Mouse (Mus musculus) neural tube, embryonic 10.5 days (tissue): ENCODE data around the gene Zfp628.

ENCODE experiments used
- DNase-seq: peaks from one replicate; pipeline ENCODE4 v3.0.0-alpha.2; 2017; ENCODE audit warnings: low spot score; ENCODE audit errors: extremely low spot score

The Zfp628 gene

DNA sequence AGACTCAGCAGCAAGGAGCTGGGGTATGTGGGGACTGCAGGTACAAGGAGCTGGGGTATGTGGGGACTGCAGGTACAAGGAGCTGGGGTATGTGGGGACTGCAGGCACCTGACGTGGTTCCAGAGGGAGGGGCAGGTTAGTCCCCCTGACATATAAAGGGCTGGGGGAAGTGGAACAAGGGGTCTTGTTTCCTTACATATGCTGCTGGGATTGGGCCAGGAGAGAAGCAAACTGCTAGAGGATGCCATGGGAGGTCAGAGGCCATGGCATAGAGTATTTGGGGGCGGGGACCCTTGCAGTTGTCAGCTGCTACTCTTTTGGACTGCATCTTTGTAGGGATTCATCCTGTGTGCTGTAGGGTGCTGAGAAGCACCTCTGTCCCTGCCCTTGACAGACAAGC, 2.5 kb downstream of the Zfp628 start:
- no peak for DNase-seq

DNA sequence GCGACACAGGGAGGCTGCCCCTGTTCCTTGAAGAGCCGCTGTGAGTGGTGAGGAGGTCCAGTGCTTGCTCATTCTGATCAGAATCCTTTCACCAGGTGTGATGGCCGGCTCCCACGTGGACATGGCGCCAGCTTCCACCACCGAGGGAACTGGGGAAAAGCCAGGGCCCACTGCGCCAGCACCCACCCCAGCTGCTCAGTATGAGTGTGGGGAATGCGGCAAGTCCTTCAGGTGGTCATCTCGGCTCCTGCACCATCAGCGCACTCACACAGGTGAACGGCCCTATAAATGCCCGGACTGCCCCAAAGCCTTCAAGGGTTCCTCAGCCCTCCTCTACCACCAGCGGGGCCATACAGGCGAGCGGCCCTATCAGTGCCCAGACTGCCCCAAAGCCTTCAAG, 3.7 kb downstream of the Zfp628 start:
- DNase-seq, result no peak

DNA sequence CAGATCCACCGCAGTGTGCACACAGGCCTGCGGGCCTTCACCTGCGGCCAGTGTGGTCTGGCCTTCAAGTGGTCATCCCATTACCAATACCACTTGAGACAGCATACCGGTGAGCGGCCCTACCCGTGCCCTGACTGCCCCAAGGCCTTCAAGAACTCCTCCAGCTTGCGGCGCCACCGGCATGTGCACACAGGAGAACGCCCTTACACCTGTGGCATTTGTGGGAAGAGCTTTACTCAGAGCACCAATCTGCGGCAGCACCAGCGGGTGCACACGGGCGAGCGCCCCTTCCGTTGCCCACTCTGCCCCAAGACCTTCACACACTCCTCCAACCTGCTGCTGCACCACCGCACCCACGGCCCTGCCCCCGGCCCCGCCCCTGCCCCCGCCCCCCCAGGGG, 4.1 kb downstream of the Zfp628 start:
- no peak for DNase-seq

DNA sequence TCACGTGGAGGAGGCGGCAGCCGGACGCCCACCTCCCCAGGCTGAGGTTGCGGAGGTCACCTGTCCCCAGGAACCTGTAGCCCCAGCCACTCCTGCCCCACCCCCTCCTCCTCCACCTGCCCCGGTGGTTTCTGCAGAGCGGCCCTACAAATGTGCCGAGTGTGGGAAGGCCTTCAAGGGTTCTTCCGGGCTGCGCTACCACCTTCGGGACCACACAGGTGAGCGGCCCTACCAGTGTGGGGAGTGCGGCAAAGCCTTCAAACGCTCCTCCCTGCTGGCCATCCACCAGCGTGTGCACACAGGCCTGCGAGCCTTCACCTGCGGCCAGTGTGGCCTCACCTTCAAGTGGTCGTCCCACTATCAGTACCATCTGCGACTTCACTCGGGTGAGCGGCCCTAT, 5.0 kb downstream of the Zfp628 start:
- no peak for DNase-seq

DNA sequence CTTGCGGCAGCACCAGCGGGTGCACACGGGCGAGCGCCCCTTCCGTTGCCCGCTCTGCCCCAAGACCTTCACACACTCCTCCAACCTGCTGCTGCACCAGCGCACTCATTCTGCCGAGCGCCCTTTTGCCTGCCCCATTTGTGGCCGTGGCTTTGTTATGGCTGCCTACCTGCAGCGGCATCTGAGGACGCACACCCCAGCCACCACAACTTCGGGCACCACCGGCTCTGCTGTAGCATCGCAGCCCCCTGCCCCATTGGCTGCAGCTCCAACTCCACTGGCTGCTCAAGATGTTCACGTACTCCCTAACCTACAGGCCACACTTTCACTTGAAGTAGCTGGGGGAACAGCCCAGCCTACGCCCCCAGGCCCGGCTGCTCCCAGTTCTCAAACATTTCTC, 5.5 kb downstream of the Zfp628 start:
- no peak for DNase-seq

DNA sequence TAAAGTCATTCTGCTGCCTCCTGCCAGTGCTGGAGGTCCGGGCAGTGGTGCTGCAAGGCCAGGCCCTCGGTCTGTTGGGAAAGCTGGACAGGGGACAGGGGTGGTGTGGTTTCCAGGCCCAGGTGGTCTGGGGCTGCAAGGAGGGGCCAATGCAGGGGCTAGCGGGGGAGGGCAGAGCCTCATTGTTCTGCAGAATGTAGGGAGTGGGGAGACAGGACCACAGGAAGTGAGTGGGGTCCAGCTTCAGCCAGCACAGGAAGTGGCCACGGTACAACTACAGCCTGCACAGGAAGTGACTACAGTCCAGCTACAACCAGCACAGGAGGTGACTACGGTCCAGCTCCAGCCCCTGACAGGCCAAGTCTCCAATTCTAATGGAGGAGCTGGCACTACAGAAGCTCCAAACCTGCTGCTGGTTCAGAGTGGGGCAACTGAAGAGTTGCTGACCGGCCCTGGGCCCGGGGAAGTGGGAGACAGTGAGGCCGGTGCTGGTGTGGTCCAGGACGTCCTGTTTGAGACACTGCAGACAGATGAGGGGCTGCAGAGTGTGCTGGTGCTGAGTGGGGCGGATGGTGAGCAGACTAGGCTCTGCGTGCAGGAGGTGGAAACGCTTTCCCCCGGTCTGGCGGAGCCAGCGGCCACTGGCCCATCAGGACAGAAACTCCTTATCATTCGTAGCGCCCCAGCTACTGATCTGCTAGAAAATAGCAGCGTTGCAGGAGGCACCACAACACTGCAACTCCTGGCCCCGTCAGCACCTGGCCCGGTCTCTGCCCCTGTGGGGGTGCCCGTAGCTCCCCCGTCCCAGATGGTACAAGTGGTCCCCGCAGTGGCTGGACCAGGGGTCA, 6.2 kb downstream of the Zfp628 start:
- DNase-seq, result no peak

DNA sequence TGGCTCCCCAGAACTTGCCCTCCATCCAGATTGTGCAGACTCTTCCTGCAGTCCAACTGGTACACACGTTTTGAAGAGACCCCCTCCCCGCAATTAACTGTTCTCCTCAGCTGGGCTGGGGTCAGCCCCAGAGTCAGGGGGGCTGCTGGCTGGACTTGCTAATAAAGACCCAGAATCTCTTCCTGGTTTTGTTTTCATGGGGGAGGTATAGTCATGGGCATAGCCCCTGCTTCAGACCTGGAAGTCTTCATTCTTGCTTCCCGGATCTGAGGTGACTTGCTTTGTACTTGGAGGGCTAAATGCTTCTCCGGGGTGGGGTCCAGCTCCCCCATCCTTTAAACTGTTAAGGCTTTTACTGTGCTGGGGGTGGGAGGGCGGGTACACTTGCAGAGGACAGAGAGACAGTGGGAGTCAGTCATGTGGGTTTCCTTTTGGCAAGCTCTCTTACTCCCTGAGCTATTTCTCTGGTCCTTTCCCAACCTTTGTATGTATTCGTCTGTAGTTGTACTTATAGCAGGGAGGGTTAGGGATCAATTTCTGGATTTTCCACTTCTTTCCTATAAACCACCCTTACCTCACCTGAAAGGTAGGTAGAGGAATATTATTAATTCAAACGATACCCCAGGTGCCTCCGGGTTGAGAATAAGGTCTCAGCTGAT, 6.9 kb downstream of the Zfp628 start, which contains the start of gene Nat14:
Gene Nat14, plus strand, starts transcription at position 205 of the 659 bp plus-strand sequence.
- no peak for DNase-seq

DNA sequence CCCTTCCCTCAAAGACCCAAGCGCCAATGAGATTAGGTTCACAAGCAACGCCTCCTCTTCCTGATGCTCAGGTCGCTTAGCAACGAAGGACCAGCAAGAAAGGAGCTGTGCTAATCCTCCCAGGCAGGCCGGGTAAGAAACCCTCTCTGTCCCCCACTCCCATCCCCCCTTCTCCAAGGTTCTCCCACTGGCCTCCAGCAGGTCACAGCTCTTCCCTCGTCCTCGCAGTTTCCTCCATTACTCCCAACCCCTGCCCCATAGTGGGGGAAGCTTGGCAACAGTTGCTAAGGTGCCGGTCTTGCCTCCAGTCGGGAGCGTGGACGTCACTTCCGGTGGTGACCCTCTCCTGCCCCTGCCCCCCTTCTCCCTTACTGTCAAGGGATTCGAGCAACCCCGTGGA, 7.5 kb downstream of the Zfp628 start:
- peak; percentile 94 for DNase-seq

DNA sequence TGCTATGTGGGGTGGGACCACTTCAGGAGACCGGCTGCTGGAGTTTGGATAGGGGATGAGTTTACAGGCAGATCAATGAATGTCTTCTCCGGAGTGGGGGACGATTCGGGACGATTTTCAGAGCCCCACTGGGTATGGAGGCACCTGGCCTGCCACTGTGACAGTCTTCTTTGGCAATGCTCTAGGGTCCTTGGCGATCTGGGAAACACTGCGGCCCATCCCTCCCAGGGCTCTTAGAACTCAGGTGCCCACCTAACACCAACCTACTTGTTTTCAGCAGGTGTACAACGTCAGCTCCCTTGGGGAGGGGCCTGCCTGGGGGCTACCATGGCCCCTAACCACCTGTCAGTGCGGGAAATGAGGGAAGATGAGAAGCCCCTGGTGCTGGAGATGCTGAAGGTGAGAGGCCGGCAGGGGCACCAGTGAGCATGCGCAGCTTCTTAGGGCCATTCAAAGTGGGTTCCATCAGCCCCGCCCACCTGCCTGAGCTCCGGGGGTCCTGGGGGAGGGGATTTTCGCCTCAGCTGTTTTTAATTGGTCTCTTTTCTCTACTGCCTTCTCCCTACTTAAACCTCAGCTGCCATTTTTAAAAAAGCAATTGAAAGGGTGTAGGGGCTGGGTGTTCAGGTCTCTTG, 8.0 kb downstream of the Zfp628 start:
- DNase-seq, result peak; percentile 81

DNA sequence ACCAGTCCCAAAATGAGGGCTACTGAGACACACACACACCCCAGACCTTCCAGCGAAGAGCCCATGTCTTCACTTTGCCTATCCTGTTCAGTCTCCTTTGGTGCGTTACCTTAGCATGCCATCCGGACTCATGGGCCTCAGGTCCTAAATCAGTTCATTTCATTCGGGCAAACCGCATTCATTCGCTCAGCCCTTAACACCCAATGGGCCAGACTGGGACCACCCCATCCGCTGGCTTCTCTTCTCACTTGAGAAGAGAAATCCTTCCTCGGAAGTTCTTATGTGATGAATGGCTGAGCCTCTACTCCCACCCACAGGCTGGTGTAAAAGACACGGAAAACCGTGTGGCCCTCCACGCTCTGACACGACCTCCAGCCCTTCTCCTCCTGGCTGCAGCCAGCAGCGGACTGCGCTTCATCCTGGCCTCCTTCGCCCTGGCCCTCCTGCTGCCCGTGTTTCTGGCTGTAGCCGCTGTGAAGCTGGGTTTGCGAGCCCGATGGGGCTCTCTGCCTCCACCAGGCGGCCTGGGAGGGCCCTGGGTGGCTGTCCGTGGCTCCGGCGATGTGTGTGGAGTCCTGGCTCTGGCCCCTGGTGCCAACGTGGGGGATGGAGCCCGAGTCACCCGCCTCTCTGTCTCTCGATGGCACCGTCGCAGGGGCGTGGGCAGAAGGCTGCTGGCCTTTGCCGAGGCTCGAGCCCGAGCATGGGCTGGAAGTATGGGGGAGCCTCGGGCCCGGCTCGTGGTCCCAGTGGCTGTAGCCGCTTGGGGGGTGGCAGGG, 8.8 kb downstream of the Zfp628 start:
- DNase-seq, result peak; percentile 62

DNA sequence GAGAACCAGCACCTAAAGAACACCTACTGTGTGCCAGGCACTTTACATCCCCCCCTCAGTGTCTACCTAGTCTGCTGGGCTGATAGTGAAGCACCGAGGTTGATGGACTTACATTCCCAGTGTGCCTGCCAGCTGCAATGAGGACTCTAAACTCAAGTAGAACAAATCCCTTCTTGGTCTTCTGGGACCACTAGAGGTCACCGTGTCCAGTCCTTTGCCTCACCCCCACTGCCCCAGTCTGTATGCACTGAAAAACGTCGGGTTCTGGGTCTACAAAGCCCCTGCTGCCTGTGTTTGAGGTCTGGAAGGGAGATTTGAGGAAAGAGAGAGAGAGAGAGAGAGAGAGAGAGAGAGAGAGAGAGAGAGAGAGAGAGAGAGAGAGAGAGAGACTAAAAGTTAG, 9.5 kb downstream of the Zfp628 start:
- DNase-seq, result peak; percentile 44

DNA sequence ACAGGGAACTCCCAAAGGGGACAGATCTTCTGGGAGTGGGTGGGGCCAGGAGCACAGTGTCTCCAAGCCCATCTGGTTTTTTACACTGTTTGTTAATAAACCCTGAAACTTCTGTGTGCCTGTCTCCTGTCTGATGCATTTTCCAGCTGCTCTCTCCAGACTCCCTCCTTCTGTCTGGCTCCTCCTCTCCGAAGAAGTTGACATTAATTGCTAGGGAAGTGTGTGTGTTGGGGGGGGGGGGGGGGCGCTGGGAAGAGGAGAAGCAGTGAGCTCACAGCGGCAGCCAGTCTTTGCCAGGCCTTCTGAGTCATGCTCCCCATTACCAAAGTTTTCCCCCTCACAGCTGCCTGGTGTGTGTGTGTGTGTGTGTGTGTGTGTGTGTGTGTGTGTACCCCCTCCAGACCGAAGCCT, 9.9 kb downstream of the Zfp628 start:
- peak; percentile 50 for DNase-seq

DNA sequence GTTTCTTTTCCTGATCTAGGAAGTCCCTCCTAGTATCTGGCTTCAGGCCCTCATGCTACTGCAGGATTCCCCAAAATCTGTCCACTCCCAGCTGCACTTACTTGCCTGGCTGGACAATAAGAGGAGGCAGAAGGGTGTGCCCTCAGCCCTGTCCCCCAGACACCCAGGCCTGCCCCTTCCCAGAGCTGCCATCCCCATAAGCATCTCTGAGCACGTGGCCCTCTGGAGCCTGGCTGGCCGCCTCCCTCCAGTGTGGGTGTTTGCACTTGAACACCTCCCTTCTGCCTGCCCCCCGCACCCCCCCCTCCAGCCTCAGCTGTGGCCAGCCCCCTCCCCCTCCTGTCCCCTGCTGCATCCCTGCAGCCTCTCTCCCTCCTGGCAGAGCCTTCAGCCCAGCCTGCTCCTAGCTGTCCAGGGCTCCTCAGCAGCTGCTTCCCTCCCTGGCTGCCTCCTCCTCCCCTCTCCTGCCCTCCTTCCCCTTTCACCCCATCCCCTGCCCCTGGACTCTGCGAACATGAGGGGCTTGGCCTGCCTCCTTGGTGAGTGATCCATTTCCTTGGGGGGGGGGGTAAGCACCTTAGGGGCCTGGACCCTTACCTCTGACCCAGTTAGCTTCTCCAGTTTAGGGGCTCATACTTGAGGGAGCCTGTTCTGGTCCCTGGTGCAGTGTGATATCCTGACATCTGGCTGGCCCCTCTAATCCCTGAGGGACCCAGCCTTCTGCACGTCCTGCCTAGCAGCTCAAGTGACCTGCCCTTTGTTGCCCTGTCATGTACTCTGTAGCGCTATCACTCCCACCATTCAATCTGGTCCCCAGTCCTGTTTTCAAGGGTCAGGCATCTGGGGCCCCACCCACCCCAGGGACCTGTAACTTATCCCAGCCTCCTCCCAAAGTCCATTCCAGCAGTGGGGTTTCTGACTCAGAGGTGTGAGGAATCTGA, 10.7 kb downstream of the Zfp628 start, which contains the start of gene Ssc5d:
Gene Ssc5d, plus strand, starts transcription at position 345 of the 941 bp plus-strand sequence.
- peak; percentile 62 for DNase-seq

DNA sequence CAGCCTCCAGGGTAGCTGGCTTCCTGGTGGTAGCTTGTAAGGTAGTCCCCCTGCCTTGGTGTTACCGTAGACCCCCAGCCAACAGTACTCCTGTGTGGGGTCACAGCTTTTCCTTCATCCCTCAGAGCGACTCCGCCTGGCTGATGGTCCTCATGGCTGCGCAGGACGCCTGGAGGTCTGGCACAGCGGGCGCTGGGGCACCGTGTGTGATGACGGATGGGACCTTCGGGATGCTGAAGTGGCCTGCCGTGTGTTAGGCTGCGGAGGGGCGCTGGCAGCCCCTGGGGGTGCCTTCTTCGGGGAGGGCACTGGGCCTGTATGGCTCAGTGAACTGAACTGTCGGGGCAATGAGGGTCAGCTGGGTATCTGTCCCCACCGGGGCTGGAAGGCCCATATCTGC, 11.8 kb downstream of the Zfp628 start:
- DNase-seq, result no peak

DNA sequence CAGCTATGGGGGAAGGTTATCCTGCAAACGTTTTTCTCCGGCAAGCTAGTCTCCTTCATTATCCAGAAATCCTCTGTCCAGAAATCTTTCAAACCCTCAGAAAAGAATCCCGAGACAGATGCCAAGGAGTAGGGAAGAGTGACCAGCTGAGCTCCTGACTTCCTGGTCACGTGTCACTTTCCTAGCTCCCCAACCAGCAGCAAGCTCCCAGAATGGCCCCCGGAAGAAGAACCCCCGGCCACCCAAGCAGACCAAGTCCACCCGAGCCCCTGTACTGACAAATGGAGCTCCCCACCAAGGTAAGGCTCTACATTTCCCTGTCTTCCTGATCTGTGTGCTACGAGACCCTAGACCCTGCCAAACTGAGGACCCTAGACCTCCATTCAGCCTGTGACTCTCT, 12.7 kb downstream of the Zfp628 start:
- DNase-seq, result no peak

DNA sequence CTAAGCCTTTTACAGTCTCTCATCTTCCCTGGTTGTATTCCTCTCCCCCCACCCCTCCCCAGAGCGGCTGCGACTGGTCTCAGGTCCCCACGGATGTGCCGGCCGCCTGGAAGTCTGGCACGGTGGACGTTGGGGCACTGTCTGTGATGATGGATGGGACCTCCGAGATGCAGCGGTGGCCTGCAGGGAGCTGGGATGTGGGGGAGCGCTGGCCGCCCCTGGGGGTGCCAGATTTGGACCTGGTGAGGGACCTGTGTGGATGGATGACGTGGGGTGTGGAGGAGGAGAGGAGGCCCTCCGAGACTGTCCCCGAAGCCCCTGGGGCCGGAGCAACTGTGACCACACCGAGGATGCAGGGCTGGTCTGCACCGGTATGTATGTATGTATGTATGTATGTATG, 13.3 kb downstream of the Zfp628 start:
- DNase-seq, result no peak

DNA sequence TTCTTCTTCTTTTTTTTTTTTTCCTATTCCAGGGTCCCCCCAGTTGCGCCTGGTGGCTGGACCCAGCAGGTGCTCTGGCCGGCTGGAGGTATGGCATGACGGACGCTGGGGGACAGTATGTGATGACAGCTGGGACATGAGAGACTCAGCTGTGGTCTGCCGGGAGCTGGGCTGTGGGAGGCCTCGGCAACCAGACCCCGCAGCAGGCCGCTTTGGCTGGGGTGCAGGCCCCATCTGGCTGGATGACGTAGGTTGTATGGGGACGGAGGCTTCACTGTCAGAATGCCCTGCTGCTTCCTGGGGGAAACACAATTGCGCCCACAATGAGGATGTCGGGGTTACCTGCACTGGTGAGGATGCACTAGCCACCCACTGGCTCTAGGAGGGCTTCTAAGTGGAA, 18.1 kb downstream of the Zfp628 start:
- no peak for DNase-seq

DNA sequence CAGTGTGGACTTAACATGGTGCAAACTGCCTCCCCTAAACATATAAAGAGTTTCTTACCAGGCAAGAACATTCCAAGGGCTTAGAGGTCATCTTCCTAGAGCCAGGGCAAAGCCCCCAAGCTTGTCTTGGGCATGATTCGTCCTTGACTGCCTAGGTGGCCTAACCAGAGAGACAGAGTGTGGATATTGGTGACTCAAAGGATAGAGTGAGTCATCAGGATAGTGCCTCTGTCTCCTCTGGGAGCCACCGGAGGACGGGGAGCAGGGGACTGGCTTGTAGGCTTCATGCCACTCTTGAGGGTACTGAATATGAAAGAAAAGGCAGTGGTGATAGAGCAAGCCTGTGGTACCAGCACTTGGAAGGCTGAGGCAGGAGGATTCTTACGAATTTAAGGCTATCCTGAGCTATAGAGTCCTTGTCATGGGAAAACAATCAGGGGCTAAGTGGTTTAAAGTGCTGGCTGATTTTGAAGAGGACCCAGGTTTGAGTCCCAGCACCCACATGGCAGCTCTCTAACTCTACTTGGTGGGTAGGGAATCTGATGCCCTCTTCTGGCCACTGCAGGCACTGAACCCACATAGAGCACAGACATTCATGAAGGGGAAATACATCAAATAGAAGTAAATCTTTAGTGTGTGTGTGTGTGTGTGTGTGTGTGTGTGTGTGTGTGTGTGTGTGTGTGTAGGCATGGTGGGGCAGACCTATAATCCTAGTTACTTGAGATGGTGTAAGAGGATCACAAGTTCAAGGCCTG, 19.3 kb downstream of the Zfp628 start:
- DNase-seq, result no peak

DNA sequence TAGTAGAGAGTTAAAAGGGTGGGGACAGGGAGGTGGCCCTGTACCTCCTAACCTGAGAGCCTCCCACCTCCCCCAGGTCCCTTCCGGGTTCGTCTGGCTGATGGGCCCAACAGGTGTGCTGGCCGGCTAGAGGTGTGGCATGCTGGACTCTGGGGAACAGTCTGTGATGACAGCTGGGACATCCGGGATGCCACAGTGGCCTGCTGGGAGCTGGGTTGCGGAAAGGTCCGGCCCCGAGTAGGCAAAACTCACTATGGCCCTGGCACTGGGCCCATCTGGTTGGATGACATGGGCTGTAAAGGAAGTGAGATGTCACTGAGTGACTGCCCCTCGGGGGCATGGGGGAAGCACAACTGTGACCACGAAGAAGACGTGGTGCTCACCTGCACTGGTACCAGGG, 21.8 kb downstream of the Zfp628 start:
- DNase-seq, result no peak

DNA sequence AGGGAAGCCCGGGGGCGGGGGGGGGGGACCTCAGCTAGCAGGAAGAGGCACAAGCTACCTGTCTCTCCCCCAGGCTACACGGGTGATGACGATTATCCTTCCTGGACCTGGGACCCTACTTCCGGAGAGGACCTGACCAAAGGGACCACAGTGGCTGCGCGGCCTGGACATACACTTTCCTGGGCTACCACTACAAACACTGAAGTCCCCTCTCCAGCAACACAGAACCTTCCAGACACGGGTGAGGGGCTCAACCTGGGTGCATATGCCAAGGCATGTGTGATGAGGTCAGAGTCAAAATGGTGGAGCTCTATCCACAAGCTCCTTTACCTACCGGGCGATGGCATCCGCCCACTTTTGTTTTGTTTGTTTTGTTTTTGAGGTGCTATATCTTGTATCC, 22.4 kb downstream of the Zfp628 start:
- DNase-seq, result no peak
